Mouse (Mus musculus): ENCODE measurements around the gene Gstm4. TPM values are rescaled to one million over a fixed set of nuclear protein-coding genes. Genes with fewer than 3 reads are reported as not detected.
"Not testable (repeated sequence)": the region's sequence is repeated elsewhere in the genome, so short reads cannot be mapped to it uniquely, and the experiment has no call there.

The Gstm4 gene
- polyA plus RNA-seq, 1 experiment: 23.9 TPM

- TF ChIP-seq POLR2A (IDR thresholded peaks at IDR 0.05; ENCODE audit: low read depth, low read length) (no peak), CTCF (conservative IDR thresholded peaks at IDR 0.05; ENCODE audit: insufficient read depth, insufficient read length, low read depth, low read length) (no peak)
- Histone ChIP-seq H3K27ac (ENCODE audit: insufficient read depth, low read depth, low read length) (peak overlapping the region; percentile 21), H3K4me3 (ENCODE audit: insufficient read depth, low read depth, low read length) (no peak overlapping the region), H3K4me1 (ENCODE audit: control insufficient read depth, insufficient read depth, low read length) (peaks cover 7% of the 10 kb centered on the region; the same call in 1 of the 2 replicates), H3K36me3 (ENCODE audit: control insufficient read depth, insufficient read depth, low read length) (no peaks in the 10 kb centered on the region), H3K27me3 (replicated peaks; ENCODE audit: control insufficient read depth, insufficient read depth, low read length) (no peaks in the 10 kb centered on the region)
- DNase-seq: peak; percentile 73
- WGBS: 71% methylated on average over 4 of the region's 4 CpGs
These were observed 15.9 kb downstream of the Gstm4 start for GRCm38 (mm10) chr3:108028641-108029365.

GRCm38 (mm10) chr3:108026597-108026996 is 18.1 kb downstream of the Gstm4 start:
- no peak for DNase-seq
- WGBS: 88% methylated on average over 1 of the region's 1 CpGs
- H3K36me3 ChIP-seq (ENCODE audit: control insufficient read depth, insufficient read depth, low read length): no peaks in the 10 kb centered on the region
- H3K4me3 ChIP-seq (ENCODE audit: insufficient read depth, low read depth, low read length): no peak overlapping the region
- TF ChIP-seq CTCF (conservative IDR thresholded peaks at IDR 0.05; ENCODE audit: insufficient read depth, insufficient read length, low read depth, low read length): no peak
- no peak for TF ChIP-seq POLR2A (IDR thresholded peaks at IDR 0.05; ENCODE audit: low read depth, low read length)
- H3K27me3 ChIP-seq (replicated peaks; ENCODE audit: control insufficient read depth, insufficient read depth, low read length): no peaks in the 10 kb centered on the region
- no peak overlapping the region for H3K27ac ChIP-seq (ENCODE audit: insufficient read depth, low read depth, low read length)
- peaks cover 7% of the 10 kb centered on the region; the same call in 1 of the 2 replicates for H3K4me1 ChIP-seq (ENCODE audit: control insufficient read depth, insufficient read depth, low read length)

- Histone ChIP-seq H3K36me3 (ENCODE audit: control insufficient read depth, insufficient read depth, low read length) (no peaks in the 10 kb centered on the region), H3K4me3 (ENCODE audit: insufficient read depth, low read depth, low read length) (no peak overlapping the region), H3K27ac (ENCODE audit: insufficient read depth, low read depth, low read length) (no peak overlapping the region), H3K4me1 (ENCODE audit: control insufficient read depth, insufficient read depth, low read length) (peaks cover 7% of the 10 kb centered on the region; the same call in 1 of the 2 replicates), H3K27me3 (replicated peaks; ENCODE audit: control insufficient read depth, insufficient read depth, low read length) (no peaks in the 10 kb centered on the region)
- WGBS: 82% methylated on average over 5 of the region's 5 CpGs
- TF ChIP-seq POLR2A (IDR thresholded peaks at IDR 0.05; ENCODE audit: low read depth, low read length): no peak
- no peak for DNase-seq
These were observed 18.6 kb downstream of the Gstm4 start for GRCm38 (mm10) chr3:108026049-108026448.

GRCm38 (mm10) chr3:108025318-108025717 is 19.4 kb downstream of the Gstm4 start:
- TF ChIP-seq CTCF (conservative IDR thresholded peaks at IDR 0.05; ENCODE audit: insufficient read depth, insufficient read length, low read depth, low read length) (no peak), POLR2A (IDR thresholded peaks at IDR 0.05; ENCODE audit: low read depth, low read length) (no peak)
- Histone ChIP-seq H3K27me3 (replicated peaks; ENCODE audit: control insufficient read depth, insufficient read depth, low read length) (no peaks in the 10 kb centered on the region), H3K36me3 (ENCODE audit: control insufficient read depth, insufficient read depth, low read length) (no peaks in the 10 kb centered on the region), H3K4me1 (ENCODE audit: control insufficient read depth, insufficient read depth, low read length) (peaks cover 7% of the 10 kb centered on the region; the same call in 1 of the 2 replicates), H3K4me3 (ENCODE audit: insufficient read depth, low read depth, low read length) (no peak overlapping the region), H3K27ac (ENCODE audit: insufficient read depth, low read depth, low read length) (no peak overlapping the region)
- DNase-seq: peak; percentile 47
- WGBS: 38% methylated on average over 4 of the region's 4 CpGs

GRCm38 (mm10) chr3:108022650-108023049 is 22.0 kb downstream of the Gstm4 start:
- 78% methylated on average over 6 of the region's 6 CpGs for WGBS
- no peaks in the 10 kb centered on the region for H3K27me3 ChIP-seq (replicated peaks; ENCODE audit: control insufficient read depth, insufficient read depth, low read length)
- H3K27ac ChIP-seq (ENCODE audit: insufficient read depth, low read depth, low read length): no peak overlapping the region
- H3K4me1 ChIP-seq (ENCODE audit: control insufficient read depth, insufficient read depth, low read length): peaks cover 3% of the 10 kb centered on the region; the same call in 1 of the 2 replicates
- H3K4me3 ChIP-seq (ENCODE audit: insufficient read depth, low read depth, low read length): no peak overlapping the region
- no peak for DNase-seq
- TF ChIP-seq POLR2A (IDR thresholded peaks at IDR 0.05; ENCODE audit: low read depth, low read length) (no peak), CTCF (conservative IDR thresholded peaks at IDR 0.05; ENCODE audit: insufficient read depth, insufficient read length, low read depth, low read length) (no peak)
- H3K36me3 ChIP-seq (ENCODE audit: control insufficient read depth, insufficient read depth, low read length): no peaks in the 10 kb centered on the region

- H3K27ac ChIP-seq (ENCODE audit: insufficient read depth, low read depth, low read length); H3K4me3 ChIP-seq (ENCODE audit: insufficient read depth, low read depth, low read length); DNase-seq; H3K36me3 ChIP-seq (ENCODE audit: control insufficient read depth, insufficient read depth, low read length); H3K27me3 ChIP-seq (replicated peaks; ENCODE audit: control insufficient read depth, insufficient read depth, low read length): not testable (repeated sequence)
- H3K4me1 ChIP-seq (ENCODE audit: control insufficient read depth, insufficient read depth, low read length): peaks cover 13% of the 10 kb centered on the region
- WGBS: 85% methylated on average over 11 of the region's 11 CpGs
These were observed 24.2 kb downstream of the Gstm4 start for GRCm38 (mm10) chr3:108020351-108021022.

GRCm38 (mm10) chr3:108019226-108019625 is 25.5 kb downstream of the Gstm4 start:
- not testable (repeated sequence) for H3K36me3 ChIP-seq (ENCODE audit: control insufficient read depth, insufficient read depth, low read length); H3K27ac ChIP-seq (ENCODE audit: insufficient read depth, low read depth, low read length); H3K4me3 ChIP-seq (ENCODE audit: insufficient read depth, low read depth, low read length); DNase-seq; H3K27me3 ChIP-seq (replicated peaks; ENCODE audit: control insufficient read depth, insufficient read depth, low read length)
- H3K4me1 ChIP-seq (ENCODE audit: control insufficient read depth, insufficient read depth, low read length): peaks cover 21% of the 10 kb centered on the region
- WGBS: 91% methylated on average over 3 of the region's 3 CpGs

Measured in kidney, adult 2 months (tissue).